Comparison of ENCODE assay signal across 16 mouse cellular contexts in the genomic region with DNA sequence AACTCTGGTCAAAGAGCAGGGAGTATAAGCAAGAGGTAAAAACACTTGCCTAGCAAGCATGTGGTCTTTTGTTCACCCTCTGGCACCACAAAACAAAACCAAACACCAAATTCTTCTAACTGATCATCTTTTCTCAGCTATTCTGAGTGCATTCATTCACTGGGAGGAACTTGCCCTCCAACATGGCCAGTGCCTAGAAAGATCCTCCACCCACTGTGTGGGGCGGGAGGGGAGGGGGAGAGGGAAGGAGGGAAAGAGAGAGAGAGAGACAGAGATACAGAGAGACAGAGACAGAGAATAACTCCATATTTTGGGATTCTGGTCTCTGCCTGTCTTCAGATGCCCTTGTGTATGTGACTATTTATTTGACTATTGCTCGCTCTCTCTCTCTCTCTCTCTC.
"Had no signal": no experiment of that assay in that cellular context is flagged by ENCODE, and none has a peak within 500 bp of the region (broad histone marks: within the 10 kb centered on the region; RNA-seq: fewer than 3 reads in every experiment).

No protein-coding gene starts in this region.

- DNase-seq: retina, postnatal 1 day; right cerebral cortex, adult 18-20 months; right cerebral cortex, postnatal 14 days; right cerebral cortex, postnatal 25 days; right cerebral cortex, postnatal 4 days; spleen, adult 18-20 months; thymus, adult 18-20 months; thymus, adult 2 months; thymus, postnatal 14 days; thymus, postnatal 25 days; thymus, postnatal 36 days; thymus, postnatal 4 days had no signal

- H3K4me1 ChIP-seq: neural tube, embryonic 13.5 days; neural tube, embryonic 15.5 days; stomach, embryonic 15.5 days had no signal

- H3K9ac ChIP-seq: neural tube, embryonic 13.5 days; neural tube, embryonic 15.5 days; stomach, embryonic 15.5 days had no signal

- H3K4me3 ChIP-seq: neural tube, embryonic 13.5 days; neural tube, embryonic 15.5 days; stomach, embryonic 15.5 days had no signal

- H3K4me2 ChIP-seq: neural tube, embryonic 13.5 days; neural tube, embryonic 15.5 days; stomach, embryonic 15.5 days had no signal

- H3K9me3 ChIP-seq: neural tube, embryonic 13.5 days; neural tube, embryonic 15.5 days; stomach, embryonic 15.5 days had no signal

- H3K36me3 ChIP-seq: neural tube, embryonic 13.5 days; neural tube, embryonic 15.5 days; stomach, embryonic 15.5 days had no signal

- H3K27ac ChIP-seq: neural tube, embryonic 13.5 days; neural tube, embryonic 15.5 days; stomach, embryonic 15.5 days; stomach, postnatal 0 days had no signal

- H3K27me3 ChIP-seq: neural tube, embryonic 13.5 days; neural tube, embryonic 15.5 days; stomach, embryonic 15.5 days had no signal
